Mouse (Mus musculus) c-Kit-negative CD71-positive TER-119-positive erythroid progenitor cells, embryonic 14.5 days (primary cell): ENCODE data around the gene Srsf2.
A peak's percentile ranks its signal among the peaks of the same experiment; 100 is the strongest.

ENCODE experiments used
- DNase-seq: peaks from one replicate; pipeline ENCODE4 v3.0.0-alpha.2; 2013; ENCODE audit warnings: low read depth, low spot score

Srsf2 gene

DNA sequence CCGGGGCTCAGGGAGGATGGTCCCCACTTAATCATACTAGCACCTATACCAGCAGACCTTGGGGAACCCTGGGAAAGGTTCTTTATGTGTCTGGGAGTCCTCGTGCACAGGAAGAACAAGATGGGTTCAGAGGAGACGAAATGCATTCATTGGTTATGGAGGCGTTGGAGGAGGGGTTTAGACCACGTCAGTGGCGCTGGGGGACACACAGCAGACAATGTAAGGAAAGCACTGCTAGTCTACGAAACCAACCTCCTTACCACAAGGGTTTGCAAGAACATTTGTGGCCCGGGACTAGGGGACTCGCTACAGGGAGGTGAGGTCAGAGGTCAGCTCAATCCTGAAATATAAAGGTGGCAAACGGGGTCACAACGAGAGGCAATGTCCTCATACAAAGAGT is 42.4 kb downstream of the Srsf2 start:
- no peak for DNase-seq

DNA sequence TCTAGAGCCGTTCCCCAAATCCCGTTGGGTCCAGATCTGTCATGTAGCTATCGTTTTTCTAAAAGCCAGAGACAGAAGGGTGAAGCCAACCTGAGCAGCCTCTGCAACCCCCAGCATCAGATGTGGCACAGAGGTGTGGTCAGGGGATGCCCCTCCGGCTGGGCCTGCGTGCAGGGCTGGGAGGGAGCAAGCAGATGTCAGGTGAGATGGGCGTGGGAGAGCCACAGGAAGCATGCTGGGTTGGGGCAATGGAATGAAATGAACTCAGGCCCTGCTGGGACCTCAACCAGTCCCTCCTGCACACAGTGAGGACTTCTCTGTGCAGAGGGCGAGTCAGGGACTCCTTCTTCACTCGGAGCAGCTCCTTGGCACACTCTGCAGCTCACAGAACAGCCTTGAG is 43.4 kb downstream of the Srsf2 start:
- DNase-seq, result no peak

DNA sequence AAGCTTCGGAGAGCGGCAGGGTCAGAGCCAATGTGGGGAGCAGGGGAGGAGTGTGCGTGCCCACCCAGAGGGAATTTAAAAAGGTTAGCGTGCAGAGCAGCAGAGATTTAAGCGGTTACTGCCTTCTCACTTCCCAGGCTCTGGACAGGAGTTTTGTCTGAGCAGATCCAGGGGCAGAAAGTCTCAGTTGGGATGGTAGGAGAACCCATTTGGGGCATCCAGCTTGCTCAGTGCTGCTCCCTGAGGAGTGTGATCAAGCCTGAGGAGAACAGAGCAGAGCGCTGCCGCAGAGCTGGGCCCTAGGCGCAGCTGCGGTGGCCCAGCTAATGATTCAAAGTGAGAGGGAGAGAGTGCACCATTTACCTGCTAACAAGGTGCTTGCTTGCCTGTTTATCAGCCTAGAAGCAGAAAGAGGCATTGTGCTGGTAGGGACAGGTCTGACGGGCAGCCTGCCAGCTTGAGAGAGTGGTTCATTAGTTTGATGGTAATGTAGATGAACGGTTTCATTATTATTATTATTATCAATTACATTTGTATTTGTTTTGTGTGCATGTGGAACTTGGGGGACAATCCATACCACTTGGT is 44.0 kb downstream of the Srsf2 start:
- DNase-seq, result no peak

DNA sequence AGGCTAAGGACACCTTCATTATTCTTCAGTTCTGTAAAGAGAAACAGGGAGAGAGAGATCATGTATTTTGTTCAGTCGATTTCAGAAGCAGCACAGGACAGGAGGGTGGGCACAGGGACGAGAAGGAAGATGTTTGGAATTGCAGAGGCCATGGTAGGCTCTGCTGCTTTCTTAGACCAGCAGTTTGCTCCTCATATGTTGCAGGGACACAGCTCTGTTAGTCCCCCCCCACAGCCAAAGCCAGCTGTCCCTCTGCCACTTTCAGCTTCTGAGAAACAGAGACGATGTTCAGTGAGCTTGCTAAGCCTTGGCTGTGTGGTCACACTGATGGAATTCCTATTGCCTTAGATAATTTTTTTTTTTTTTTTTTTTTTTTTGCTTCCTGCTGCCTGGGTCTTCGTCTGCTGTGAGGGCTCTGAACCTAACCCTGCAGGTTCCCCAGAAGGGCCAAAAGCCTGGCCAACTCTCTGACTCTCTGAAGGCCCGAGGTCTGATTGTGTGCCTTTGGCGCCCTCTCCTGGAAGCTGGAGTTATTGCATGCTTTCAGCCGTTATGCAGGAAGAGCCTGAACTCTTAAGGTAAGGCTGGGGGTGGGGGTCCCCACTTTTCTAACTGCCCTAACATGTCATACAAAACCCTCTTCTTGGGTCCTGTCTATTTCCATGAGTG is 44.8 kb downstream of the Srsf2 start:
- peak; percentile 56 for DNase-seq

DNA sequence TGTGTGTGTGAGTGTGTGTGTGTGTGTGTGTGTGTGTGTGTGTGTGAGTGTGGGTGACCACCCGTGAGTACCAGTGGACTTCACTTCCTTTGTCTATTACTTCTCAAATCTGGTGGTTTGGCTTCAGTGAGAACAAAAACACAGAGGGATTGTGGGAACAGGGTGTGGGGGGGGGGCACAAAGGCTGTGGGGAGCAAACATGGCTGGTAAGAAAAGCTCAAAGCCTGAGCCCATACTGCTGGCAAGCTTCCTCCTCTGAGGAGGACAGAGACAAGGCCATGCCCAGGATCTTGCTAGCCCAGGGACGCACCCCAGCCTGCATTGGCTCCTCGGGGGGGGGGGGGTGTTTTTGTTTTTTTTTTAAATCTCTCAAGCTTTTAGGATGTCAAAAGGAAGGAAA is 45.4 kb downstream of the Srsf2 start:
- no peak for DNase-seq

DNA sequence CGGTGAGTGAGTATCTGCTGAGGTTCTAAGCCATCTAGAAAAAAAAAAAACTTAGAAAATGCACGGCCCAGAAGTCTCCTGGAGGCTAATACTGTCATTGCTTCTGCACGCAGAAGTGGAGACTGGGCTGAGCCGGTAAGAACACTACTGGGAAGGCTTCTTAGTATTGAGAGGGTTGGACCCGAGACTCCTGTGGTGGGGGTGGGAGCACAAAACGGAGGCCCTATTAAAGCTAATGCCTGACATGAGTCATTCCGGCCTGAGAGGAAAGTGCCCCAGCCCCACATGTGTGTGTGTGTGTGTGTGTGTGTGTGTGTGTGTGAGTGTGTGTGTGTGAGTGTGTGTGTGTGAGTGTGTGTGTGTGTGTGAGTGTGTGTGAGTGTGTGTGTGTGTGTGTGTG is 45.8 kb downstream of the Srsf2 start:
- DNase-seq, result no peak

DNA sequence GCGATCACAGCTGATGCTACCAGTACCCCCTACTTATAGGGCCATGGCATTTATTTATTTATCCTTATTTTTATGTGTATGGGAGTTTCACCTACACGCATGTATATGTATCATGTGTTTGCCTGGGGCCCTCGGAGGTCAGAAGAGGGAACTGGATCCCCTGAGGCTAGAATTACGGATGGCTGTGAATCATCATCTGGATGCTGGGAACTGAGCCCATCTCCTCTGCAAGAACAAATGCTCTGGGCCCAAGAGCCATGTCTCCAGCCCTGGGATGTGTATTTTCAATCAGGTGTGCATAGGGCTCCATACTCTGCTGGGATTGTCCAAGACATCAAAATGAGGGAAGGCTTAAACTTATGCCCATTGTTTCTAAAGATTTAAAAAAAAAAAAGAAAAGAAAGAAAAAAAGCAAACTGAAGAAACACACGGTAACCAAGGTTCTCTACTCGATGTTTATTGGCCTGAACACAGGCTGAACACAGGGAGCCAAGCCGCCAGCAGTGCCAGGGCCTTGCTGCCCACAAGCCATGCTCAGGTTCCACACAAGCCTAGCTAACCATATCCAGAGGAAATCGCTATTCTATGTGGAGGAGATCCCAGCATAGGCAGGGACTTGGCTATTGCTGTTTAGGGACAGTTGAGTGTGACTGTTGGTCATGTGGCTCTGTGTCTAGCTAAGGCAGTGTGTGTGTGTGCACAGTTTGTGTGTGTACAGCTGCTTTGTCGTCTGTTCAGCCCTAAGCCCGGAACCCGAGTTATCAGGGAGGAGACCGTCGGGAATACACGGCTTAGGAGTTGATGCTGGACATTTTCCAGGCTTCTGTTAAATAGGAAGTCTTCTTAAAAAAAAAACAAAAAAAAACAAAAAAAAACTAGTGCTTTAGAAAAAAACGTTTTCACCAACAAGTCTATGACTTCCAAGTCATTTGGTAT is 46.5 kb downstream of the Srsf2 start:
- DNase-seq, result no peak

DNA sequence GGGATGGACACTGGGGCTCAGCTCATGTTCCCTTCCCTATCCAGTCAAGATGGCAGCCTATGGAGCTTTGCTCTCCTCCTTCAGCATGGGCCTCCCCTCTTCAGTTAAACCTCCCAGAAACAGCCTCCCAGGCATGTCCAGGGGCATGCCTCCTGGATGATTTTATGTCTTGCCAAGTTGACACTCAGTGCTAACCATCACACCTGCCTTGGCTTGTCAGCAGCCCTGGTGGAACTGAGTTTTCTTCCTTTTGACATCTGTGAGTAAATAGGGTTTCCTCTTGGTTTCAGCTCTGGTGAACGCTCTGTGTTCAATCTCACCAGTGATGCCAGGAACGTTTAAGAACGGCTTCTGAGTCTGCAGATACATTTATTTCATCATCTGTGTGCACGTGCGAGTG is 50.2 kb downstream of the Srsf2 start:
- no peak for DNase-seq

DNA sequence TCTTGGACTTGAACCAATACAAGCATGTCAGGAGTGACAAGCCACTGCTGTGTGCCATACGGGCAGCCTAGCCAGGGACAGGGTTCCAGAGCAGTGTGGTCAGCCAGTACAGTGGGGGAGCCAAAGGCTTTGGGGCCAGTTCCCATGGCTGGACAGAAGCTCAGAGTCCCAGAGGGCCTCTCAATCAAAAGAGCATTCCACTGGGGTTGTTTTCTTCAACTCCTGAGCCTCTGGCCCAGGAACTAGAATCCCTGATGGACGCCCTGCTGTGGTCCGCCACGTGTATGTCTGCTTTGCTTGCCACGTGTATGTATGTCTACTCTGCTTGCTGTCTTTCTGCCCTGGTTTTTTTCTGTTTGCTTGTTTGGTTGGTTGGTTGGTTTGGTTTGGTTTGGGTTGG is 51.8 kb downstream of the Srsf2 start:
- DNase-seq, result no peak
